Mouse (Mus musculus) frontal cortex, postnatal 36 days (tissue): Measurements from ENCODE around the gene Ccnl2.

Experiments used
- DNase-seq, 2 experiments: peaks; one replicate each; pipeline ENCODE4 v3.0.0; 2022; ENCODE audit warnings: low spot score in 2 of 2

Gene Ccnl2

GRCm38 (mm10) chr4:155838187-155839153 is 26.2 kb downstream of the Ccnl2 start:
- DNase-seq = no peak

GRCm38 (mm10) chr4:155839483-155839910 is 27.2 kb downstream of the Ccnl2 start, which contains the start of gene Mxra8:
Gene Mxra8 (plus strand): TSS chr4:155839680.
- DNase-seq = no peak

- no peak for DNase-seq
These were observed 28.1 kb downstream of the Ccnl2 start for GRCm38 (mm10) chr4:155840076-155841002.

GRCm38 (mm10) chr4:155841003-155841454 is 28.7 kb downstream of the Ccnl2 start:
- peak in 1 of 2 experiments; percentile 33 for DNase-seq

- DNase-seq = no peak
These were observed 29.5 kb downstream of the Ccnl2 start for GRCm38 (mm10) chr4:155841651-155842270.

- no peak for DNase-seq
These were observed 30.9 kb downstream of the Ccnl2 start for GRCm38 (mm10) chr4:155843231-155843630.

- peak; percentile 93 to 96 for DNase-seq
These were observed 34.7 kb downstream of the Ccnl2 start, which contains the start of gene Dvl1 for GRCm38 (mm10) chr4:155846871-155847578. Gene Dvl1 (plus strand): TSS chr4:155847402.

- DNase-seq = no peak
These were observed 35.5 kb downstream of the Ccnl2 start for GRCm38 (mm10) chr4:155847591-155848352.

- no peak for DNase-seq
These were observed 36.3 kb downstream of the Ccnl2 start for GRCm38 (mm10) chr4:155848434-155849095.

- no peak for DNase-seq
These were observed 37.1 kb downstream of the Ccnl2 start for GRCm38 (mm10) chr4:155849391-155849790.

- DNase-seq = no peak
These were observed 37.6 kb downstream of the Ccnl2 start for GRCm38 (mm10) chr4:155849792-155850451.

GRCm38 (mm10) chr4:155851368-155851767 is 39.1 kb downstream of the Ccnl2 start:
- DNase-seq = no peak

- no peak for DNase-seq
These were observed 39.7 kb downstream of the Ccnl2 start for GRCm38 (mm10) chr4:155851951-155852411.

- DNase-seq = no peak
These were observed 41.1 kb downstream of the Ccnl2 start for GRCm38 (mm10) chr4:155853421-155853820.

- DNase-seq = no peak
These were observed 42.7 kb downstream of the Ccnl2 start for GRCm38 (mm10) chr4:155854991-155855390.

GRCm38 (mm10) chr4:155856071-155856470 is 43.8 kb downstream of the Ccnl2 start:
- no peak for DNase-seq

- no peak for DNase-seq
These were observed 44.6 kb downstream of the Ccnl2 start for GRCm38 (mm10) chr4:155856881-155857280.

- DNase-seq = no peak
These were observed 47.0 kb downstream of the Ccnl2 start for GRCm38 (mm10) chr4:155859318-155859717.

GRCm38 (mm10) chr4:155861787-155862186 is 49.5 kb downstream of the Ccnl2 start:
- no peak for DNase-seq
